Mouse (Mus musculus) heart, postnatal 25 days (tissue): Measurements from ENCODE around the gene Polr3a. TPM values are rescaled to one million over a fixed set of nuclear protein-coding genes. Genes with fewer than 3 reads are reported as not detected.

Source experiments
- DNase-seq: peaks from one replicate; pipeline ENCODE4 v3.0.0; 2022; ENCODE audit warnings: low spot score
- intact Hi-C: fragments of 180-260 bp; cut with DNase I; formaldehyde crosslinking; loops from one replicate; pipeline ENCODE4 v1.15.1; 2025
- total RNA-seq, 2 experiments: library from RNA; stranded (reverse); gene quantifications; 2 replicates each; pipeline ENCODE4 v1.2.3; 2021

Gene Polr3a
- 10 to 100 TPM in 1 of 2 experiments, 1 to 10 TPM in 1; 9.3 to 10.2 TPM for total RNA-seq

DNA sequence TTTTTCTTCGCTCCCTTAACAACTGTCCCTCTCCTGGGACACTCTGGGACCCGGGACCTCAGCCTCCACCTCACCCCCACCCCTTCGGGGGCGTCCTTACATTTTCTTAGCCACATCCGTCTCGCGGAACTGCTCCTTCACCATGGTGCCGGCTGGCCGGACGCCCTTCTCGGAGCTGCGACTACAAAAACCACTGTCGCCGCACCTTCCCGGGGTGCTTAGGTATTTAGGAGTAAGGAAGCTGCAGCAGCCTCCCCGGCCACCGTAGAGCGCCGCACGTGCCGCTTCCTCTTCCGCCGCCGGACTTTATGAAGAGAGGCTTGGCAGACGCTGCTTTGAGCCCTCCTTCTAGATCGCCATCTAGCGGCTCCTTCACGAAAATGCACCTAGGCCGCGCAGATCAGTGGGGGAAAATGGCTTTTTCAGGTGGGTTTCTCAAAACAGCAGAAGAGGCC, at the start of gene Polr3a, which contains the start of gene Rps24:
Polr3a (minus strand) TSS at position 286 of the 455 bp plus-strand sequence.
Rps24 (plus strand) TSS at position 353 of the 455 bp plus-strand sequence.
- intact Hi-C loops, result no loop called here
- DNase-seq, result peak; percentile 77

DNA sequence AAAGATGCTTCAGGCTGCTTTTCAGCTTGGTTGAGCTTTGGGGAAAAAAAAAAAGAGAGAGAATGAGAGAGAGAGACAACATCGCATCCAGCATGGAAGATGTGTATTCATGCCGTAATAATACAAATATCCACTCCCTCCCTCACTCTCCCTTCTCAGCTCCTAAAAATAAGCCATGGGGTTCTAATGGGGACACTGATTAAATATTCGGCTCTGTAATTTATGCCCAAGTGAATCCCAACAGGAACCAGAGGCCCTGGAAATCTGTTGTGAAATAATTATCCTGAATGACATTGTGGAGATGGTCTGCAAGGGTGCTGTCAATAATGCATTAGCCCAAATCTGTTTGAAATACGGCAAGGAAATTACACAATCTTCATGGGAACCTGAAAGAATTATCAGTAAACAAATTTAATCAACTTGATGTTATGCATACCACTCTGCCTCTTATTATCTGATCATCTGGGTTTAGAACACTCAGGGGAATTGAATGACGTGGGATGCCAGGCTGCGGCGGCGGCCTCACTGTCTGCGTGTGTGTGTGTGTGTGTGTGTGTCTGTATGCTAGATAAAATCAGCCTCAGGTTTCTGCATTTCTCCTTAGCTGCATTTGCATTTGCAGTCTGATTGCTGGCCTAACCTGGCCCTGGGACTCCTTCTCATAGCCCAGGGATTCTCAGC, 48.1 kb upstream of the Polr3a start:
- intact Hi-C loops, result no loop called here

DNA sequence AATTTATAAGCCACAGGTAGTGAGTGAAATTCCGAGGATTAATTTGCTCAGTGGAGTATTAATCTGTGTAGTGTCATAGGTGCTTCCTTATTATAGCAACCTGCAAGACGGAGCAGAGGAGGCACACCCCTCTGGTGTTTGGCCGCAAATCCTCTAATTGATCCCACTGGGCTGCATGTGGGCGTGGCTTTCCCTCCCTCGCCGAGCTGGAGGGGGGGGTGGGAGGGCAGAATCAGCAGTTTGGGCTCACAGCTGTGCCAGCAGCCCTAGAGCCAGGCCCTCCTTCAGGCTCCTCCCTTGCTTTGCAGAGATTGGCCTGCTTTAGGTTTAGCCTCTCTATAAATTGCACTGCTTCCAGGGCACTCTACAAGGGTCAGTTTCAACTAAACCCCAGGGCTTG, 43.4 kb upstream of the Polr3a start:
- no peak for DNase-seq

More for the DNA sequence above, 48.1 kb upstream of the Polr3a start:
- DNase-seq, result no peak

DNA sequence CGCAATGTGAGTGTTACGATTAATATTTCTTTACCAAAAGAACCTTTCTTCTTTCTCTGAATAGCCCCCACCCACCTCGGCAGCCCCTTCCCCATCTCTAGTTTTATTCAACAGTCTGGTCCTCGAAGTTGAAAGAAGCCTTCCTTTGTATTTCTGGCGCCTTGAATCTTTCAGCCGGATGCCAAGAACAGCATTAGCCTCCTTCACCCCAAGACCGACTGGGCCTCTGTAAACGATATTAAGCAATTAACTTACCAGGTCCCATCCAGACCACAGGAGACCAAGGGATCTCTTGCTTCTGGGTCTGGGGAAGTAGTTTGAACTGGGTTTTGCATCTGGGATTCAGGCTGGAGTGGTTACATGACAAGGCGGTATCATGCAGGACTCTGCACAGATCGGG, 39.6 kb upstream of the Polr3a start:
- intact Hi-C loops, result no loop called here
- DNase-seq, result no peak

More for the DNA sequence above, 43.4 kb upstream of the Polr3a start:
- intact Hi-C loops, result no loop called here

DNA sequence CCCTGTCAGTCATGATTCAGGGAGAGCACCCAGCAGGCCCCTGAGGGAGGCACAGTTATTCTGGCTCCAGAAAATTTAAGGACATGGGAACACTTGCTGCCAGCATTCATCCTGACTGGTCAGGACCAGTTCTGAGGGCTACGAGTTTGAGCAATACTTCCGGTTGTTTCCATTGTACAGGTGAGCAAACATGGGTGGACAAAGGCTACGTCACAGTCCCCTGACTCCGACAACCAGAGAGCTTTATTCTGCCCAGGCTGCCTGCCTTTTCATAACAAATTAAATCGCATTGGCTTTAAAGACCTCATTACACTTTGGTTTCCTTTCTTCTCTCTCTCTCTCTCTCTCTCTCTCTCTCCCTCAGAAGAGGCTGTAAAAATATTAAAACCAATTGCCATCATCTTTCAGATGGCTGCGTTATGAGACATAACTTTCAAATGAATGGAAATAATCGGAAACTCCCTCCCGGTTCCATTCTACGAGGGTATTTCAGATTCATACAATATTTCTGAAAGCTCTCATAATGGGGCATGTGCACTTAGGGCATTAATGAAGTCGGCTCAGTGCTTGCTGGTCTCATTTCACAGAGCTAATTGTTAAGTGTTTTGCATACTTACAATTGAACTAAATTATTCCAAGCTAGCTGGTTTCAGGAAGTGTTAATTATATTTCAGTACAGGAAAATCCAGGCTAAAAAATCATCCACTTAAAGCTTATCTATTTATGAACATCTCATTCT, 39.0 kb upstream of the Polr3a start:
- intact Hi-C loops, result no loop called here
- DNase-seq, result no peak

DNA sequence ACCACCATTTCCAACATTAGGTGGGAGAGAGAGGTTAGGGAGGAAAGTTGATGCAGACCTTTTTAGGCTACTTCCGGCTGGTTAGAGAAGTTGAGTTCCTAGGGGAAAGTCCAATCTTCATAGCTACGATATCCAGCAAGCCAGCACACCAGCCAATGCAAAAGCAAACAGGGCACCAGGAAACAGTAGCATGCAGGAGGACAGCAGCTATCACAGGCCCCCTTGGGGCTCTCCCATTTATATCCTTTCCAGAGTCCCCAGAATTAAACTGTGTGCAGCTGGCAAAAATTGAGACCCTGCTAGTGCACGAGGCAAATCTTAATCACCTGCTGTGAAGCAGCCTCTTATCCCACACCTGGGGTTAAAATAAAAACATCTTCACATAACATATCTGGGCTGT, 38.3 kb upstream of the Polr3a start:
- intact Hi-C loops, result no loop called here
- no peak for DNase-seq

DNA sequence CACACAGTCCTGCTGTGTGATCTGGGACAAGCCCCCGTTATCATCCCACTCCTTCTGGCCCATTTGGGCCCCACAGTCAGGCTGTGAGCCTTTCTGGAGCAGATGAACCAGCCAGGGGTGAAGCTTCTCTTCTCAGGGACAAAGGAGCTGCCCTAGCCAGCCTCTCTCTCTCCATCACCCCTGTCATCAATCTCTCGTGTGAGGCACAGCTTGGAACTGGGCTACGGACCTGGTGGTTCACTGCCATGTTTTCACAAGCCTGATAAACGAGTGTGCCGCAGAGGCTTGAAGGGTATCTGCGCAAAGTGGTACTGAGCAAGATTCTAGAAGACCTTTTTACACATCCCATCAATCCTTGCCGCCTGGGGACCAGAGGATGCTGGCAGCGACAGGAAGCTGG, 34.7 kb upstream of the Polr3a start:
- no peak for DNase-seq
- intact Hi-C loops, result no loop called here

DNA sequence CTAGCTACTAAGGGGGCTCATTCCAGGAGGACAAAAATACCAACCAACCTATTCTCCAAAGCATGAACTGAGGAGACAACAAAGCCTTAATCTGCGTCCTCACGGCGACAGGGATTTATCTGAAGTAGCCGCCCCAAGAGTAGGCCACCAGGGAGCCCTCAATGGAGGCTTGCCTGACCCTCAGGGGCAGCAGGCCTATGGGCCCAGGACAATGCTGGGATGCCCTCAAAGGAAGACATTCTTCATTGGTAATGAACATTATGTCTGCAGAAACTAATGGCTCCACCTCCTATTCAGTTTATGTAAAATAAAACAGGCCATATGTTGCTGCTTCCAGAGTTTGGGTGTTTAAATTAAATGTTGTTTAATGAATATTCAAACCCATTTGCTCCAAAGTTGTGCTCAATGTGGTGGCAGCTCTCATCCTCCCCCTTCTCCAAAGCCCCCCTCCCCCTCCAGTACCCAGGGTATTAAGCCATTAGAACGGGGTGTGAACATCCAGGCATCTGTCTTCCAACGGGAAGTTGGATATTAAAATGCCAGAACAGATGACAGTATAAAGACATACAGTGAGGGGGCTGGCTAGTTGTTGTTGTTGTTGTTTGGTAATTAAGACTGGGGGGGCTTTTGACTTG, 25.8 kb upstream of the Polr3a start:
- intact Hi-C loops, result no loop called here
- DNase-seq, result no peak

DNA sequence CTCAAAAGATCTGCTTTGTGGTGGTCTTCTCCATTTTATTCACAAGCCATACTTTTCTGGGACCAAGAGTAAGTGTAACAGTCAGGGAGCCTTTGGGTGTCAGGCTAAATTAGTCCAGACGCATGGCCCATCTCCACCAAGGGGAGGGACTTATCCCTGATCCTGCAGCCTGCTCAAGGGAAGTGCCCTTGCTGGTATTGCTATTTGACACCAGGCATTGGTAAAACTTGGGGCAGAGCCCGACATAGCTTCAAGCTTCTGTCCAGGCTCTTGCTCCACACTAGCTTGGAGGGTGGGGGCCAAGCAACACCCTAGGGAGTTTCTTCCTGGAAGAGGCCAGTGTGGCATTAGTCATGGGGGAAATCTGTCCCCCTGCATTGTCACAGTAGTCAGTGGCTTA, 23.8 kb upstream of the Polr3a start:
- DNase-seq, result no peak

DNA sequence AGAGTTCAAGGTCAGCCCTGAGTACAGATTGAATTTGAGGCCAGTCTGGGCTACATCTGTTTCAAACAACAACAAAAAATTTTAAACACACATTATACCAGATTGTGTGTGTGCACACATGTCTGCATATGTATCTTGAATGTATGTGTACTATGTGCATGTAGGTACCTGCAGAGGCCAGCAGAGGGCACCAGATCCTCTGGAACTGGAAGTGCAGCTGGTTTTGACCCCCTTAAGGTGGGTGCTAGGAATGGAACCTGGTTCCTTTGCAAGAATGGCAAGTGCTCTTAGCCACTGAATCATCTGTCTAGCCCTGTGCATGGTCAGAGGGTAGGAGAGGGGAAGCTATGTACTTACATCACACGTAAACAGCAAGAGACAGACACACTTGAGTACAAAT, 23.4 kb upstream of the Polr3a start:
- intact Hi-C loops, result no loop called here
- no peak for DNase-seq

More for the DNA sequence above, 23.8 kb upstream of the Polr3a start:
- intact Hi-C loops, result no loop called here

DNA sequence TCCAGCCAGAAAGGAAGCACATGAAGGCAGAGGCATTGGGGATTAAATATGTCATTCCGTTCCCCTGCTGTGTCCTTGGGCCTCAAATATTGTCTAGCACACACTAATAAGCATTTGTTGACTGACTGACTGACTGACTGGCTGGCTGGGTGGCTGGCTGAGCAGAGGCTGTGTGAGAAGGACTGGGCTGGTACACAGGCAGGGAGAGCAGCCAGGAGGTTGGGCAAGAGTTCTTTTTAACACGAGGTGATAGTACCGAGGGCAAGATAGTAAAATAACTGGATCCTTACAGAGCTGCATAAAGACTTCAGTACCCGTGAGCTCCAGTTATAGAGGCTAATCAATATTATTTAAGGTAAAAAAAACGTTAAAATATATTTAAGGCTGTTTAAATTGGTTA, 22.7 kb upstream of the Polr3a start:
- DNase-seq, result no peak
- intact Hi-C loops, result loop anchor here (10.0 kb wide), 1 partner anchor 1055 kb away; no protein-coding TSS in a partner anchor

DNA sequence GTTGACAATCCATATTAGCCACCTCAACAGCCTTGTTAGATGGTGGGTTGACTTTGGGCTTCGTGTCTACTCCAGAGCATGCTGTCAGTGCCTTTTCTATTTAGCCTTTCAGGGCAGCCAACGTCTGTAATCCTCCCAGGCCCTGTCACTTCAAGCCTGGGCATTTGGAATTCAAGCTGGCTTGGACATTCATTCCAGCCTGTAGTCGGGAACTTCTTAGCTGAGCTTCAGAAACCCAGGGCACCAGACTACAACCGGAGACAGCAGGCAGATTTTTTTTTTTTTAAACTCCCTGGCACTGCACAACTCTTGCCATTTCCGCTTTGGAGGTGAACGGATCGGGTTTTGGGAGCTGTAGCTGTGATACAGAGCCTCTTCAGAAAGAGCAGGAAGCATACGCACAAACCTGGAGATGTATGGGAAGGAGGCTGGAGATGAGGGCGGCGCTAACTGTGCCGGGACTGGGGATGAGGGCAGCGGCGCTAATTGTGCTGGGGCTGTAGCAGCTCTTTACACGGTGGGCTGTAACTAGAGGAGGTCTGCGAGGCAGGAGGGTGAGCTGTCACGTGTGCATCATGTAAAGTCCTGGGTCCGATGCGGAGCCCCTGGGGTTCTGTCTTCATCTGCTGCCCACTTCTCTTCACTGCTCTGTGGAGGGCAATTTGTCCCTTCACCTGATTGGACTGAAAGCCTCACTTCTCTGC, 21.4 kb upstream of the Polr3a start:
- intact Hi-C loops, result loop anchor here (10.0 kb wide), 1 partner anchor 1057 kb away; no protein-coding TSS in a partner anchor
- no peak for DNase-seq

DNA sequence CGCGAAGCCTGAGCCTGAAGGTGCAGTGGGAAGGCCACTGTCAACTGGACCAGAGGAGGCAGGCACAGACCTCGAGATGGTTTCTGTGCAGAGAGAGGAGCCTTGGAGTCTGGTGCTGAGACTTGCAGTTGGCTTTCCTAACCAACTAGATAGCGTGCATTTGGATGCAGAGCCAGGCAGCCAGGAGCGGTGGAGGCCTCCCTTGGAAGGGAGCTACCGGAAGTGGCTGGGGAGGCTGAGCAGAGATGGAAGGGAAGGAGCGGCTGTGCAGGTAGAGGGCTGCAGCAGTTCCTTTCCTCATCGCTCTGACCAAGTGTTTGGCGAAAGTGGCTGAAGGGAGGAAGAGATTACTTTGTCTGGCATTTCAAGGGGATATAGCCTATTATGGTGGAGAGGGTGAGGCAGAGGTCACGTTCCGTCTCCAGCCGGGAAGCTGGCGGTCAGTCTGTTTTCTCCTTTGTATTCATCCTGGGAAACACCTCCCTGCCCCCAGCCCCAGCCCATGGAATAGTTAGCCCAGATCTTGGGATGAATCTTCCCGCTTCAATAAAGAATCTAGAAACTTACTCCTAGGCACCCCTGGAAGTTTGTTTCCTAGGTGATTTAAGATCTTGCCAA, 20.7 kb upstream of the Polr3a start:
- no peak for DNase-seq
- intact Hi-C loops, result loop anchor here (10.0 kb wide), 1 partner anchor 1057 kb away; no protein-coding TSS in a partner anchor

DNA sequence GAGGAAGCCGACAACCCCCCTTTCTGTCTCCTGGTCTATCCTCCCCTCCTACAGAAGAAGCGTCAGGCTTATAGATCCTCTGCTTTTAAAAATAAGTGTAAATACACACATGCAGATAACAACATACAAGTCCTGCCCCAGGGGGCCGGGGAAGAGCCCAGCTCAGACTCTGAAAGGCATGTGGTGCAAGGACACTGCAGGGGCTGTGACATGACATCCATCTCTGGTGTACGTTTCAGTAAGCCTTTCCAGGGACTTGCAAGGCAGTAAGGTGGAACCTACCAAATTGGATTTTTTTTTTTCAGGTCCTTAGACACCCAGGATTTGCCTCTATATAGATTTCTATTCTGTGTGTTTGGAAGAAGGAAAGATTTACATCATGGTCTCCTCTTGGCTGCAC, 14.4 kb upstream of the Polr3a start:
- intact Hi-C loops, result loop anchor here (2.0 to 10.0 kb wide), 4 partner anchors 44 to 1064 kb away; no protein-coding TSS in a partner anchor
- DNase-seq, result no peak

DNA sequence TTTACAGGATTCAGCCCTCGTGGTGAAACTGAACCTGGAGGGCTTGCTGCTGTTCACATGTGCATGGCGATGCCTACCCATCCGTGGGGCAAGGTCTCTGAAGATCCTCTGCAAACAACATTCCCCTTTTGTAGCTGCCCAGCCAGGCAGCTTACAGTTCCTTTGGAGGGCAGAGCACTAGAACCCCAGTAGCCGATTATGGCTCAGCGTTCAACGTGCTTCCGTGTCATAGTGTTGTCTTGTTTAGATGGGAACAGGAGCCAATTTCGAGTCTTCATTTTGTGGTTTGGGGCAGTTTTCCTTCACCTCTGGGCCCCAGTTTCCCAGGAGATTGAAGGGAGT, 14.0 kb upstream of the Polr3a start:
- intact Hi-C loops, result loop anchor here (2.0 to 10.0 kb wide), 4 partner anchors 44 to 1064 kb away; no protein-coding TSS in a partner anchor
- no peak for DNase-seq

DNA sequence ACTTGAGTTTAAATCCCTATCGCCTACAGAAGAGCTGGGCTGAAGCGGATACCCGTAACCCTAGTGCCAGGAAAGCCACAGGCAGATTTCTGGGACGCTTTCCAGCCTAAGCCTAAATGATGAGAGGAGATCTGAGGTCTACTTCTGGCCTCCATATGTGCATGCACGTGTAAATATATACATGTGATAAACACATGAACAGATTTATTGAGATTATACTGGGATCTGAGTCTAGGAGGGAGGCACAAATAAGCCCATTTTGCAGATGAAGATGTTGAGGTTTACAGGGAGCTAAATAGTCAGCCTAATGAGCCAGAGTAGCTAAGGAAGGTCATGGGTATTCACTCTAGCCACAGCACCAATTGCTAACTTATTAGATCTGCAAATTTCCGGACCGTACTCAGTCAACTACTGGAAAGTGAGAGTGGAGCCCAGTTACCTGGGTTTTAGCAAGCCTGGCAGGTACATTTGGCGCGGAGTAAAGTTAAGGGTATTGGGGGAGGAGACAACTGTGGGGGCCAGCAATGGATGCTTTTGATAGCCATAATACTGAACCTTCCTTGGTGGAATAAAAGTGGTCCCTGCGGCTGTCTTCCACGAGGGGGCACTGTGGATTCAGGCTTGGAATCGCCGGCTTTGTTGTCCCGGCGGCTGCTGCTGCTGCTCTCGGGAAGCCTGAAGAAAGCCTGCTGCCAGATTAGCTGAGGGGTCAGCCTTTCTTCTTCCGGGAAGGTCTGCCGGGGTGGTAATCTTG, 13.4 kb upstream of the Polr3a start:
- DNase-seq, result peak; percentile 49
- intact Hi-C loops, result loop anchor here (2.0 to 10.0 kb wide), 4 partner anchors 45 to 1065 kb away; no protein-coding TSS in a partner anchor

DNA sequence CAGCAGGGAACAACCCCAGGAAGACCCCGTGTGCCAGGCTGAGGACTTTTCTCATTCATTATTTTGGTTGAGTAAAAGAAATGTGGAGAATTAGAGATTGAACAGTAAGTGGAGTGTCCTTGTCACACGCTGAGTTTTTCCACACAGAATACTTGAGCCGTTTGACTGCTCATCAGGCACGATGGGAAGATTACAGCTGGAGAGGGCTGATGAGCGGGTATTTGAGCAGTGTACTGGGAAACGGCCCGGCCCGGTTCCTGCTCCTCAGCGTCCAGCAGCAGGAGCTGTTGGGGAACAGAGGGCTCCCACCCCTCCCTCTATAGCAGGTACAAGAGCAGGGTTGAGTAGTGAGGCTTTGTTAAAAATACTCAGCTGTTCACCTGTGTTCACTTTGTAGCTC, 12.6 kb upstream of the Polr3a start:
- intact Hi-C loops, result loop anchor here (5.0 to 10.0 kb wide), 2 partner anchors 278 to 955 kb away; partner anchors contain the start of gene Zmiz1
- no peak for DNase-seq

DNA sequence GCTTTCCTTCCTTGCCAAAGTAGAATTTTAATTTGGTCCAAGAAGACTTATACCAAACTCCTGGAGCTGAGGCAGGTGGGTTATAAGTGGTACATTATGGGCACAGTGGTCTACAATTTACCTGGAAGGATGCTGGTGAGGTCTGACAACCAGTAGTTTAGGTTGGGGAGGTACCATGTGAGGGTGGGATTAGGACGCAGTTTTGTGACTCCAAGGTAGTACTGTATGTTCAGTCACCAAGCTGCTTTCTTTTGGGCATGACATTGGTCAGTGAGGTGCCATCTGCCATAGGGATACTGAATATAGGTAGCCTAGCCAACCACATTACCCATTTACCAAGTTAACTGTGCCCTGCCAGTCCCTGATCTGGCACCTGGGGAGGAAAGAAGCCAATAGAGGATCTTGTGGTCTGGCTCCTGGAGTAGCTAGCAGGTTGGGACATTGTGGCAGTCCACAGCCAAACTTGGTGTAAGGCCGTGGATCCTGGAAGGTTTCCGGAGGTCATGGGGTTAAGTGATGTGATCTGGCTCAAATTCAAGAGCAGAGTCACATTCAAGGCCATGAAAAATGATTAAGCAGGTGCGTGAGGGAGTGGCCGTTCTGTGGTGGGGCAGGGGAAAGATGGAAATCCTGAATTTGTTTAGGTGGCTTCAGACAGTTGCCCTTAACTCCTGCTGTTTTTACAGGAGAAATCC, 11.8 kb upstream of the Polr3a start:
- intact Hi-C loops, result loop anchor here (5.0 to 10.0 kb wide), 2 partner anchors 279 to 956 kb away; partner anchors contain the start of gene Zmiz1
- DNase-seq, result no peak
